Mouse (Mus musculus) erythroblast, embryonic 14.5 days (primary cell): Measurements from ENCODE around the gene Ppm1b.

Experiments used
- GATA1 ChIP-seq: IDR thresholded peaks from 2 replicates; pipeline ENCODE4 v1.6.1; 2012; ENCODE audit warnings: low read length, inconsistent platforms, mixed read lengths
- TAL1 ChIP-seq: IDR thresholded peaks from 3 replicates; pipeline ENCODE4 v1.6.1; 2012; ENCODE audit warnings: low read length, inconsistent platforms, mixed read lengths

DNA sequence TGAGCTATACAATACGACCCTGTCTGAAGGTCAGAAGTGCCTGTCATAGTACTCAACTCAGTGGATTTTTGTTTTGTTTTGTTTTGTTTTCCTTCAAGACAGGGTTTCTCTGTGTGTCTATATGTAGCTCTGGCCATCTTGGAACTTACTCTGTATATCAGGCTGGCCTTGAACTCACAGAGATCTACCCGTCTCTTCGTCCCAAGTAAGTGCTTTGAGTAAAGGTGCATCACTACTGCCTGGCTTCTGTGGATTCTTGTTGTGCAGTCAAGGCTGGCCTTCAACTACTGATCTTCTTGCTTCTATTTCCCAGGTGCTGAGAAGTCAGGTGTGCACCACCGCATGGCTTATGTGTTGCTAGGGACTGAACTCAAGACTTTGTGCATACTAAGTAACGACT, 4.0 kb upstream of the Ppm1b start:
- TF ChIP-seq GATA1 (no peak), TAL1 (no peak)
